ENCODE assay signal across 11 mouse cellular contexts in the genomic region with DNA sequence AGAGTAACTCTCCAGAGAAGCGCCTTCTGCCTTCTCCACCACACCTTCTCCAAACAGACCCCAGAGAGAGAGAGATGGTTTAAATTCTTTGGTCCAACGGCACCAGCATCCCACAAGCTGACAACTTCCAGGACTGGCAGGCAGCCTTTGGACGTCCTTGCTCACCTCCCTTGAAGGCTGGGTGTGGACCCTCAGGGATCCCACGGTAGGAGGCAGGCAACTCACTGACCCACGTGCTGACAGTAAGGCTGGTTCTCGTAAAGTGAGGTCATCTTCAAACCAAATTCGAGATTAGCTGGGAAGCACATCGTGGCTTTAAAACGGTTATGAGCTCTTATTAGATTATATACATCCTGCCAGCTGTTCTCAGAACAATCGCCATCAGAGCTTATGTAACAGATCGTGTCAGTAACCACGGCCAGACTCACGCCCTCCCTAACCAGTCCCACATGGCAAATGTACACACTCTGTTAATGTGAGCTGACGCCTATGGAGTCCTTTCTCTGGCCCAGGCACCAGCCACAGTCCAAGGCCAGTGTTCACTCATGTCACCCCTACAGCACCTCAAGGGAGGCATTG.
DNase-seq lines count a peak whose midpoint lies in the region; ATAC-seq and TF ChIP-seq lines count a peak whose summit lies in the region.
"Had no signal": no experiment of that assay in that cellular context is flagged by ENCODE, and none has a peak within 500 bp of the region (broad histone marks: within the 10 kb centered on the region; RNA-seq: fewer than 3 reads in every experiment).

No protein-coding gene starts in this region.

- no peaks in the 10 kb centered on the region for H3K36me3 ChIP-seq in forebrain, embryonic 12.5 days (replicated peaks)
- H3K36me3 ChIP-seq in forebrain, postnatal 0 days (ENCODE audit: insufficient read depth), result no peaks in the 10 kb centered on the region
- H3K36me3 ChIP-seq in liver, embryonic 12.5 days, result no peaks in the 10 kb centered on the region
- no peaks in the 10 kb centered on the region for H3K36me3 ChIP-seq in embryonic facial prominence, embryonic 12.5 days
- no peaks in the 10 kb centered on the region for H3K36me3 ChIP-seq in liver, embryonic 13.5 days
- H3K36me3 ChIP-seq: liver, embryonic 15.5 days had no signal

- no peak overlapping the region for H3K9ac ChIP-seq in forebrain, embryonic 12.5 days
- H3K9ac ChIP-seq in forebrain, postnatal 0 days, result no peak overlapping the region
- H3K9ac ChIP-seq in liver, embryonic 12.5 days, result no peak overlapping the region
- no peak overlapping the region for H3K9ac ChIP-seq in embryonic facial prominence, embryonic 12.5 days
- no peak overlapping the region for H3K9ac ChIP-seq in liver, embryonic 13.5 days
- H3K9ac ChIP-seq: liver, embryonic 15.5 days had no signal

- peaks cover 20% of the 10 kb centered on the region for H3K4me1 ChIP-seq in forebrain, embryonic 12.5 days
- no peaks in the 10 kb centered on the region for H3K4me1 ChIP-seq in forebrain, postnatal 0 days (ENCODE audit: insufficient read depth)
- H3K4me1 ChIP-seq in liver, embryonic 12.5 days, result no peaks in the 10 kb centered on the region
- H3K4me1 ChIP-seq in embryonic facial prominence, embryonic 12.5 days, result peaks cover 34% of the 10 kb centered on the region
- no peaks in the 10 kb centered on the region for H3K4me1 ChIP-seq in liver, embryonic 13.5 days (replicated peaks)
- H3K4me1 ChIP-seq: liver, embryonic 15.5 days had no signal

- no peak for ATAC-seq in forebrain, embryonic 12.5 days (ENCODE audit: low FRiP score)
- no peak for ATAC-seq in forebrain, postnatal 0 days
- no peak for ATAC-seq in liver, embryonic 12.5 days
- ATAC-seq in embryonic facial prominence, embryonic 12.5 days (ENCODE audit: insufficient number of reproducible peaks, insufficient read depth, low FRiP score, low TSS enrichment), result no peak
- no peak for ATAC-seq in liver, embryonic 13.5 days (ENCODE audit: low read depth)
- ATAC-seq in activated CD4-positive, CD25-positive, alpha-beta regulatory T cell, adult 4 months, result no peak
- no peak for ATAC-seq in megakaryocyte progenitor cell, adult 5-6 weeks (replicated peaks; ENCODE audit: poor library complexity)
- ATAC-seq: inflammation-experienced regulatory T-cells, adult 6 months had no signal

- no peak for DNase-seq in forebrain, postnatal 0 days
- no peak for DNase-seq in liver
- DNase-seq in liver, embryonic 13.5 days, result no peak
- DNase-seq: thymus, postnatal 4 days had no signal

- no peaks in the 10 kb centered on the region for H3K9me3 ChIP-seq in forebrain, embryonic 12.5 days
- H3K9me3 ChIP-seq in forebrain, postnatal 0 days (ENCODE audit: low read length), result no peaks in the 10 kb centered on the region
- peaks cover 7% of the 10 kb centered on the region; the same call in 1 of the 2 replicates for H3K9me3 ChIP-seq in liver, embryonic 12.5 days (replicated peaks)
- no peaks in the 10 kb centered on the region for H3K9me3 ChIP-seq in embryonic facial prominence, embryonic 12.5 days
- H3K9me3 ChIP-seq in liver, embryonic 13.5 days (replicated peaks), result no peaks in the 10 kb centered on the region
- H3K9me3 ChIP-seq: liver, embryonic 15.5 days had no signal

- WGBS in forebrain, embryonic 12.5 days, result 75% methylated on average over 14 of the region's 14 CpGs
- 68% methylated on average over 14 of the region's 14 CpGs for WGBS in forebrain, postnatal 0 days
- WGBS in liver, embryonic 12.5 days (ENCODE audit: insufficient replicate concordance), result 57% methylated on average over 14 of the region's 14 CpGs
- 30% methylated on average over 14 of the region's 14 CpGs for WGBS in embryonic facial prominence, embryonic 12.5 days
- WGBS in liver, embryonic 13.5 days (ENCODE audit: insufficient replicate concordance), result 50% methylated on average over 14 of the region's 14 CpGs

- TF ChIP-seq CTCF in forebrain, postnatal 0 days (IDR thresholded peaks at IDR 0.05; ENCODE audit: low read depth), result no peak

- no peak overlapping the region for H3K4me3 ChIP-seq in forebrain, embryonic 12.5 days (replicated peaks)
- H3K4me3 ChIP-seq in forebrain, postnatal 0 days (ENCODE audit: low read depth, low read length), result no peak overlapping the region
- H3K4me3 ChIP-seq in liver, embryonic 12.5 days, result no peak overlapping the region
- H3K4me3 ChIP-seq in embryonic facial prominence, embryonic 12.5 days, result no peak overlapping the region
- H3K4me3 ChIP-seq in liver, embryonic 13.5 days (replicated peaks), result no peak overlapping the region
- H3K4me3 ChIP-seq: liver, embryonic 15.5 days had no signal

- H3K27ac ChIP-seq in forebrain, embryonic 12.5 days, result peak overlapping the region; percentile 47
- no peak overlapping the region for H3K27ac ChIP-seq in forebrain, postnatal 0 days (ENCODE audit: low read depth, low read length)
- peak overlapping the region; percentile 57 for H3K27ac ChIP-seq in liver, embryonic 12.5 days
- peak overlapping the region; percentile 75 for H3K27ac ChIP-seq in embryonic facial prominence, embryonic 12.5 days
- peak overlapping the region; percentile 34 for H3K27ac ChIP-seq in liver, embryonic 13.5 days
- H3K27ac ChIP-seq: liver, embryonic 15.5 days had no signal

- no peak overlapping the region for H3K4me2 ChIP-seq in forebrain, embryonic 12.5 days
- H3K4me2 ChIP-seq in forebrain, postnatal 0 days (ENCODE audit: low read depth), result no peak overlapping the region
- H3K4me2 ChIP-seq in liver, embryonic 12.5 days, result no peak overlapping the region
- H3K4me2 ChIP-seq in embryonic facial prominence, embryonic 12.5 days (replicated peaks), result no peak overlapping the region
- H3K4me2 ChIP-seq in liver, embryonic 13.5 days, result no peak overlapping the region
- H3K4me2 ChIP-seq: liver, embryonic 15.5 days had no signal

- H3K27me3 ChIP-seq in forebrain, embryonic 12.5 days, result no peaks in the 10 kb centered on the region
- no peaks in the 10 kb centered on the region for H3K27me3 ChIP-seq in forebrain, postnatal 0 days (ENCODE audit: insufficient read depth, low read length)
- no peaks in the 10 kb centered on the region for H3K27me3 ChIP-seq in liver, embryonic 12.5 days (replicated peaks)
- H3K27me3 ChIP-seq in embryonic facial prominence, embryonic 12.5 days, result no peaks in the 10 kb centered on the region
- H3K27me3 ChIP-seq in liver, embryonic 13.5 days, result no peaks in the 10 kb centered on the region
- H3K27me3 ChIP-seq: liver, embryonic 15.5 days had no signal
